Mouse (Mus musculus) kidney, embryonic 16.5 days (tissue): ENCODE measurements around the gene Gtf2ird1. TPM values are rescaled to one million over a fixed set of nuclear protein-coding genes. Genes with fewer than 3 reads are reported as not detected.
A peak's percentile ranks its signal among the peaks of the same experiment; 100 is the strongest.

Source experiments
- ATAC-seq: fragments of 200-750 bp; cut with Nextera tagmentation; 2 replicates; pipeline ENCODE4 v1.8.0; 2017; ENCODE audit warnings: moderate TSS enrichment; ENCODE audit not compliant: low FRiP score, low TSS enrichment
- H3K27ac ChIP-seq: fragments of 300-500 bp; sonication (generic); 2 replicates; pipeline ENCODE4 v1.5.1; 2014; ENCODE audit warnings: low read length
- H3K27me3 ChIP-seq: fragments of 300-500 bp; sonication (generic); 2 replicates; pipeline ENCODE4 v1.6.1; 2014; ENCODE audit warnings: low read length, control low read depth, mixed read lengths; ENCODE audit not compliant: insufficient read depth
- H3K36me3 ChIP-seq: fragments of 300-500 bp; sonication (generic); 2 replicates; pipeline ENCODE4 v1.6.1; 2014; ENCODE audit warnings: low read length, control low read depth, mixed read lengths; ENCODE audit not compliant: insufficient read depth
- H3K4me1 ChIP-seq: fragments of 300-500 bp; sonication (generic); 2 replicates; pipeline ENCODE4 v1.6.1; 2014; ENCODE audit warnings: low read length, control low read depth, mixed read lengths; ENCODE audit not compliant: insufficient read depth
- H3K4me2 ChIP-seq: fragments of 300-500 bp; sonication (generic); replicated peaks from 2 replicates; pipeline ENCODE4 v1.6.1; 2014; ENCODE audit warnings: low read depth, low read length
- H3K4me3 ChIP-seq: fragments of 300-500 bp; sonication (generic); 2 replicates; pipeline ENCODE4 v1.5.1; 2014; ENCODE audit warnings: mild to moderate bottlenecking, low read length
- H3K9ac ChIP-seq: fragments of 300-500 bp; sonication (generic); replicated peaks from 2 replicates; pipeline ENCODE4 v1.6.1; 2014; ENCODE audit warnings: low read length
- H3K9me3 ChIP-seq: fragments of 300-500 bp; sonication (generic); 2 replicates; pipeline ENCODE4 v1.6.1; 2016; ENCODE audit warnings: low read length, control low read depth
- WGBS: fragments of 180-500 bp; shearing (Covaris S2); extraction: QIAGEN DNeasy Blood & Tissue Kit; methylation state at CpG from one replicate; pipeline ENCODE4 v1.1.7; 2014; 5-methylcytosine and 5-hydroxymethylcytosine counted together
- polyA plus RNA-seq: library from polyadenylated mRNA; unstranded; fragments of >200 nt; fragmentation: Nextera tagmentation; extraction: Ambion mirVana; gene quantifications from 2 replicates; pipeline ENCODE4 v1.2.1, GENCODE M21; 2015

The Gtf2ird1 gene
- polyA plus RNA-seq, 1 experiment from 2014 or later = 73.8 TPM

- H3K9ac ChIP-seq = no peak overlapping the region
- H3K4me3 ChIP-seq = no peak overlapping the region
- no peaks in the 10 kb centered on the region for H3K27me3 ChIP-seq
- peaks cover 5% of the 10 kb centered on the region for H3K4me1 ChIP-seq
- H3K27ac ChIP-seq = no peak overlapping the region
- peak; percentile 33; the same call in 1 of the 2 replicates for ATAC-seq
- no peak overlapping the region for H3K4me2 ChIP-seq
- peaks cover 17% of the 10 kb centered on the region for H3K36me3 ChIP-seq
- H3K9me3 ChIP-seq = no peaks in the 10 kb centered on the region
- 32% methylated on average over 18 of the region's 18 CpGs for WGBS
Measured at GRCm38 (mm10) chr5:134491712-134492417, 35.3 kb upstream of the Gtf2ird1 start.

GRCm38 (mm10) chr5:134491206-134491605, 34.7 kb upstream of the Gtf2ird1 start:
- ATAC-seq = no peak
- H3K27ac ChIP-seq = no peak overlapping the region
- H3K27me3 ChIP-seq = no peaks in the 10 kb centered on the region
- H3K4me3 ChIP-seq = no peak overlapping the region
- H3K4me1 ChIP-seq = peaks cover 5% of the 10 kb centered on the region
- 96% methylated on average over 2 of the region's 2 CpGs for WGBS
- no peak overlapping the region for H3K9ac ChIP-seq
- no peaks in the 10 kb centered on the region for H3K9me3 ChIP-seq
- H3K4me2 ChIP-seq = no peak overlapping the region
- peaks cover 10% of the 10 kb centered on the region; the same call in 1 of the 2 replicates for H3K36me3 ChIP-seq

- no peak overlapping the region for H3K9ac ChIP-seq
- WGBS = 89% methylated on average over 12 of the region's 12 CpGs
- ATAC-seq = no peak
Measured at GRCm38 (mm10) chr5:134490465-134490864, 33.9 kb upstream of the Gtf2ird1 start.

GRCm38 (mm10) chr5:134489583-134489982, 33.1 kb upstream of the Gtf2ird1 start:
- no peak for ATAC-seq
- H3K27ac ChIP-seq = no peak overlapping the region
- peaks cover 5% of the 10 kb centered on the region for H3K4me1 ChIP-seq
- H3K9ac ChIP-seq = no peak overlapping the region
- no peaks in the 10 kb centered on the region for H3K27me3 ChIP-seq
- 44% methylated on average over 9 of the region's 9 CpGs for WGBS
- H3K4me3 ChIP-seq = no peak overlapping the region
- H3K9me3 ChIP-seq = no peaks in the 10 kb centered on the region
- H3K4me2 ChIP-seq = no peak overlapping the region
- peaks cover 10% of the 10 kb centered on the region; the same call in 1 of the 2 replicates for H3K36me3 ChIP-seq

More at GRCm38 (mm10) chr5:134490465-134490864, 33.9 kb upstream of the Gtf2ird1 start:
- Histone ChIP-seq H3K36me3 (peaks cover 10% of the 10 kb centered on the region; the same call in 1 of the 2 replicates), H3K9me3 (no peaks in the 10 kb centered on the region), H3K4me3 (no peak overlapping the region), H3K27ac (no peak overlapping the region), H3K4me1 (peaks cover 5% of the 10 kb centered on the region), H3K27me3 (no peaks in the 10 kb centered on the region), H3K4me2 (no peak overlapping the region)

- Histone ChIP-seq H3K9me3 (no peaks in the 10 kb centered on the region), H3K9ac (no peak overlapping the region), H3K27me3 (no peaks in the 10 kb centered on the region), H3K4me2 (no peak overlapping the region), H3K4me3 (no peak overlapping the region), H3K4me1 (peaks cover 5% of the 10 kb centered on the region), H3K27ac (no peak overlapping the region), H3K36me3 (peaks cover 10% of the 10 kb centered on the region; the same call in 1 of the 2 replicates)
- no peak for ATAC-seq
- 91% methylated on average over 4 of the region's 4 CpGs for WGBS
Measured at GRCm38 (mm10) chr5:134488596-134488995, 32.1 kb upstream of the Gtf2ird1 start.

GRCm38 (mm10) chr5:134488042-134488441, 31.5 kb upstream of the Gtf2ird1 start:
- Histone ChIP-seq H3K27ac (no peak overlapping the region), H3K4me1 (peaks cover 5% of the 10 kb centered on the region), H3K9ac (no peak overlapping the region), H3K4me2 (no peak overlapping the region), H3K27me3 (no peaks in the 10 kb centered on the region), H3K36me3 (peaks cover 10% of the 10 kb centered on the region; the same call in 1 of the 2 replicates), H3K9me3 (no peaks in the 10 kb centered on the region), H3K4me3 (no peak overlapping the region)
- 27% methylated on average over 10 of the region's 10 CpGs for WGBS
- ATAC-seq = no peak

GRCm38 (mm10) chr5:134485900-134486665, 29.6 kb upstream of the Gtf2ird1 start:
- no peaks in the 10 kb centered on the region for H3K9me3 ChIP-seq
- H3K4me1 ChIP-seq = peaks cover 5% of the 10 kb centered on the region
- peak; percentile 50; the same call in 1 of the 2 replicates for ATAC-seq
- no peak overlapping the region for H3K4me2 ChIP-seq
- H3K9ac ChIP-seq = no peak overlapping the region
- no peak overlapping the region for H3K4me3 ChIP-seq
- peaks cover 10% of the 10 kb centered on the region; the same call in 1 of the 2 replicates for H3K36me3 ChIP-seq
- no peaks in the 10 kb centered on the region for H3K27me3 ChIP-seq
- H3K27ac ChIP-seq = no peak overlapping the region
- 54% methylated on average over 13 of the region's 13 CpGs for WGBS

GRCm38 (mm10) chr5:134485183-134485730, 28.7 kb upstream of the Gtf2ird1 start:
- H3K27me3 ChIP-seq = no peaks in the 10 kb centered on the region
- H3K27ac ChIP-seq = no peak overlapping the region
- H3K9me3 ChIP-seq = no peaks in the 10 kb centered on the region
- ATAC-seq = no peak; the same call in 1 of the 2 replicates
- H3K9ac ChIP-seq = no peak overlapping the region
- no peak overlapping the region for H3K4me3 ChIP-seq
- no peak overlapping the region for H3K4me2 ChIP-seq
- WGBS = 74% methylated on average over 7 of the region's 7 CpGs
- peaks cover 3% of the 10 kb centered on the region; the same call in 1 of the 2 replicates for H3K36me3 ChIP-seq
- H3K4me1 ChIP-seq = peaks cover 5% of the 10 kb centered on the region

GRCm38 (mm10) chr5:134483291-134483690, 26.8 kb upstream of the Gtf2ird1 start:
- WGBS = 65% methylated on average over 1 of the region's 1 CpGs
- H3K9ac ChIP-seq = no peak overlapping the region
- no peak overlapping the region for H3K27ac ChIP-seq
- no peaks in the 10 kb centered on the region for H3K4me1 ChIP-seq
- no peak overlapping the region for H3K4me3 ChIP-seq
- no peak overlapping the region for H3K4me2 ChIP-seq
- no peaks in the 10 kb centered on the region for H3K9me3 ChIP-seq
- no peak for ATAC-seq
- H3K36me3 ChIP-seq = no peaks in the 10 kb centered on the region
- no peaks in the 10 kb centered on the region for H3K27me3 ChIP-seq
